Mouse (Mus musculus) midbrain, postnatal 0 days (tissue): ENCODE results near the gene Slc32a1. TPM values are rescaled to one million over a fixed set of nuclear protein-coding genes. Genes with fewer than 3 reads are reported as not detected.
A peak's percentile ranks its signal among the peaks of the same experiment; 100 is the strongest.

ENCODE experiments used
- ATAC-seq: fragments of 200-750 bp; cut with Nextera tagmentation; 2 replicates; pipeline ENCODE4 v1.8.0; 2017; ENCODE audit warnings: moderate number of reproducible peaks, mild to moderate bottlenecking, moderate TSS enrichment, moderate library complexity; ENCODE audit not compliant: low FRiP score
- DNase-seq: peaks from one replicate; pipeline ENCODE4 v3.0.0-alpha.2; 2015; ENCODE audit warnings: low spot score
- H3K27ac ChIP-seq: fragments of 300-500 bp; sonication (generic); 2 replicates; pipeline ENCODE4 v1.5.1; 2014; ENCODE audit warnings: low read depth, mild to moderate bottlenecking, low read length, mixed read lengths
- H3K27me3 ChIP-seq: fragments of 300-500 bp; sonication (generic); 2 replicates; pipeline ENCODE4 v1.6.1; 2014; ENCODE audit warnings: low read length, control low read depth, mixed read lengths; ENCODE audit not compliant: insufficient read depth
- H3K36me3 ChIP-seq: fragments of 300-500 bp; sonication (generic); 2 replicates; pipeline ENCODE4 v1.6.1; 2014; ENCODE audit warnings: low read length, control low read depth, mixed read lengths; ENCODE audit not compliant: insufficient read depth
- H3K4me1 ChIP-seq: fragments of 300-500 bp; sonication (generic); 2 replicates; pipeline ENCODE4 v1.6.1; 2014; ENCODE audit warnings: mild to moderate bottlenecking, control low read depth, antibody characterized with exemption, low read length, mixed read lengths; ENCODE audit not compliant: insufficient read depth
- H3K4me2 ChIP-seq: fragments of 300-500 bp; sonication (generic); 2 replicates; pipeline ENCODE4 v1.6.1; 2014; ENCODE audit warnings: low read depth, mild to moderate bottlenecking, low read length, mixed read lengths; ENCODE audit not compliant: poor library complexity, severe bottlenecking
- H3K4me3 ChIP-seq: fragments of 300-500 bp; sonication (generic); 2 replicates; pipeline ENCODE4 v1.5.1; 2014; ENCODE audit warnings: low read depth, mild to moderate bottlenecking, low read length, moderate library complexity
- H3K9ac ChIP-seq: fragments of 300-500 bp; sonication (generic); replicated peaks from 2 replicates; pipeline ENCODE4 v1.6.1; 2014; ENCODE audit warnings: mild to moderate bottlenecking, low read length, moderate library complexity, mixed read lengths; ENCODE audit not compliant: poor library complexity, severe bottlenecking
- H3K9me3 ChIP-seq: fragments of 300-500 bp; sonication (generic); 2 replicates; pipeline ENCODE4 v1.6.1; 2016; ENCODE audit warnings: low read length, control low read depth
- CTCF ChIP-seq: IDR thresholded peaks from 2 replicates; pipeline ENCODE4 v1.5.1; 2016; ENCODE audit warnings: antibody characterized with exemption, mild to moderate bottlenecking
- WGBS: fragments of 180-500 bp; shearing (Covaris S2); extraction: QIAGEN DNeasy Blood & Tissue Kit; methylation state at CpG from one replicate; pipeline ENCODE4 v1.1.7; 2014; 5-methylcytosine and 5-hydroxymethylcytosine counted together
- polyA plus RNA-seq: library from polyadenylated mRNA; unstranded; fragments of >200 nt; fragmentation: Nextera tagmentation; extraction: Ambion mirVana; gene quantifications from 2 replicates; pipeline ENCODE4 v1.2.1, GENCODE M21; 2015
- total RNA-seq: library from RNA; depleted of rRNA; stranded (reverse); fragments of >200 nt; gene quantifications from 2 replicates; pipeline ENCODE4 v1.2.3, GENCODE M21; 2014

Gene Slc32a1
- total and polyA plus RNA-seq, 2 experiments from 2014 or later = 14.3 to 63.6 TPM

DNA sequence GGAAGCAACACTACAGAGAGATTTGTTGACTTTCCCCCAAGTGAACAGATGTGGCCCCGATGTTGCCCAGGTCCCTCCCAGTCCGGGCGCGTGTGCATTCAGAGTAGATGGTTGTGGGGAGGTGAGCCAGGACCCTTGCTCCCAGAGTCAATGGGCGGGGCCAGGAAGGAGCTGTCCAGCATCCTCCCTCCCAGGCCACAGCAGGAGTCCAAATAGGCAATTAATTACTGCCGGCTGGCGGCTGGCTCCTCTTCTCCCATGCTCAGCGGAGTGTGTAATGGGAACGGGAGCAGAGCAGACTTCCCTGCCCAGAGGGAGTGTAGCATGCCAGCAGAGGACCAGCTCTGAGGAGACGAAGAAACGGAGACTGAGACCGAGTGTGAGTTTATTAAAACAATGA, 15.5 kb upstream of the Slc32a1 start:
- DNase-seq (peak; percentile 89), ATAC-seq (peak; percentile 68; the same call in 1 of the 2 replicates)
- Histone ChIP-seq H3K9ac (0 out of 2 replicates have a peak overlapping the region, but pooled peaks have one; percentile 13), H3K4me1 (peaks cover under 1% of the 10 kb centered on the region; the same call in 1 of the 2 replicates), H3K27ac (no peak overlapping the region), H3K4me3 (0 out of 2 replicates have a peak overlapping the region, but pooled peaks have one; percentile 12), H3K27me3 (no peaks in the 10 kb centered on the region), H3K4me2 (peak overlapping the region; percentile 43), H3K36me3 (no peaks in the 10 kb centered on the region), H3K9me3 (no peaks in the 10 kb centered on the region)
- TF ChIP-seq CTCF = no peak
- WGBS = 2% methylated on average over 12 of the region's 12 CpGs

DNA sequence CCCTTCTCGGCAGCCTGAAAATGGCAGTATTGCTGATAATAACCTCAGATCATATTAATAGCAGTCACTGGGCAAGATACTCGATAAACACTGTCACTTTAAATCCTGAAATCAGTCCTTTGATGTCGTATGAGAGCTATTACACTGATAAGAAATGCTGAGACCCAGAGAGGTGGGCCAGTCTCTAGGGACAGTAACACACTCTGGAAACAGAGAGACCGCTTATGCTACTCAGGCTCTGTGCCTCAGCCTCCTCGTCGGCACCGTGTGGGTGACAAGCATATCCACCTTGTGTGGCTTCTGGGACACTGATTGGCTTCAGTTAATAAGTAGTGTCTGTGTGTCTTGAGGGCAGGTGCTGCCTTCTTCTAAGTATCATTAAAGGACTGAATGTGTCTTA, 15.0 kb upstream of the Slc32a1 start:
- 0 out of 2 replicates have a peak overlapping the region, but pooled peaks have one; percentile 12 for H3K4me3 ChIP-seq
- DNase-seq (peak; percentile 15), ATAC-seq (no peak)
- H3K4me2 ChIP-seq = peak overlapping the region; percentile 43
- TF ChIP-seq CTCF = no peak
- H3K9ac ChIP-seq = 0 out of 2 replicates have a peak overlapping the region, but pooled peaks have one; percentile 13
- 10% methylated on average over 7 of the region's 7 CpGs for WGBS
- H3K27ac ChIP-seq = no peak overlapping the region
- H3K9me3 ChIP-seq = no peaks in the 10 kb centered on the region
- H3K36me3 ChIP-seq = no peaks in the 10 kb centered on the region
- no peaks in the 10 kb centered on the region for H3K4me1 ChIP-seq
- no peaks in the 10 kb centered on the region for H3K27me3 ChIP-seq

DNA sequence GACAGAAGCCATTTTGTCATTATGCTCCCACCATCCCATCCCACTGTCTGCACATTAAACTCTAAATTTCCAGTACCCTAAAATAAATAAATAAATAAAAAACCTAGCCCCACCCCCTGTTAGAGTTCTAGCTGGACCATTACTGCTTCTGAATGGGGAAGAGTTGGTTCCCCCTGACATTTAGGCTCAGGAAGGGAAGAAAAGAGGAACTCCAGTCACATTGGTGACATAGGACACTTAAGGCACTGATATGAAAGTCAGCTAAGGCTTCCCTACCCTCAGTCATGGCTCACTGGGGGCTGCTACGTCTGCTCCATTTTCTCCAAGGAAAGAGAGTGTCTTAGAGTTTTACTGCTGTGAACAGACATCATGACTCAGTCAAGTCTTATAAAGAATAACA, 13.8 kb upstream of the Slc32a1 start:
- Histone ChIP-seq H3K9ac (no peak overlapping the region), H3K36me3 (no peaks in the 10 kb centered on the region), H3K4me1 (no peaks in the 10 kb centered on the region), H3K4me2 (no peak overlapping the region), H3K4me3 (no peak overlapping the region), H3K27ac (no peak overlapping the region), H3K9me3 (no peaks in the 10 kb centered on the region), H3K27me3 (no peaks in the 10 kb centered on the region)
- no peak for ATAC-seq
- TF ChIP-seq CTCF = no peak
- no peak for DNase-seq
- 61% methylated on average over 1 of the region's 1 CpGs for WGBS

DNA sequence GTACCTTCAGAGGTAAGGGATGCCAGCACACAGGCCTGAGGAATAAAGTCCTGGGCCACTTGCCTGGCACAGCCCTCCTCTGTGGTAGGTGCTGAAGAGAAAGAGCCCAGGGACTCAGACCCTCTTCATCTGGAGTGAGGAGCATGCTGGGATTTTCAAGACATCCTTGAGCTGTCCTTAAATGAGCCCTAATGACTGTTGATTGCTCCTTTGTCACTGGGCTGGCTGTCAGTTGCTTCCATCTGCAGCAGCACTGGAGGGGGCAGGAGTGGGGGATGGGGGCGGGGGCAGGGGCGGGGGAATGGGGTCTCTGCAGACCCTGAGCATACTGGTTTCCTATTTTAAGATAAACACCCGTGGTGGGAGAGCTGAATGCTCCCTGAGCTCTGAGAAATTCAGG, 10.1 kb upstream of the Slc32a1 start:
- Histone ChIP-seq H3K4me2 (no peak overlapping the region), H3K27ac (no peak overlapping the region), H3K36me3 (no peaks in the 10 kb centered on the region), H3K27me3 (no peaks in the 10 kb centered on the region), H3K9ac (no peak overlapping the region), H3K4me3 (no peak overlapping the region), H3K4me1 (no peaks in the 10 kb centered on the region), H3K9me3 (no peaks in the 10 kb centered on the region)
- DNase-seq (no peak), ATAC-seq (no peak)
- TF ChIP-seq CTCF = no peak
- 17% methylated on average over 3 of the region's 3 CpGs for WGBS

DNA sequence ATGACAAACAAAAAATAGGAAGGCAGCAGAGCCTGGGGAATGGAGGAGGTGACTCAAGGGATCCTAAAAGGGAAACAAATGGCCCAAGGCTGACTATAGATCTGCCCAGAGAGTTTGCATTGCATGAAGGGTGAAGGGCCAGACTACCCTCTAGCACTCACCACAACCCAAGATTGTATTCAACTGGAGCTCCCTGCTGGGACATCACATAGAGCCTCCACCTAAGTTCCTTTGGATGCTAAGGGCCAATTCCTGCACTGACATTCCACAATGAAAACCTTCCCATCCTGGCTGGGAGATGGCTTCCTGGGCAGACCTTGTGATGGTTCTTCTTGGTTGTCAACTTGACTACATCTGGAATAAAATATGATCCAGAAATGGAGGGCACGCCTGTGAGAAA, 9.2 kb upstream of the Slc32a1 start:
- WGBS = 86% methylated on average over 1 of the region's 1 CpGs
- no peak for TF ChIP-seq CTCF
- H3K36me3 ChIP-seq = no peaks in the 10 kb centered on the region
- H3K27me3 ChIP-seq = no peaks in the 10 kb centered on the region
- DNase-seq = no peak
- H3K27ac ChIP-seq = no peak overlapping the region
- no peak overlapping the region for H3K4me2 ChIP-seq
- no peak overlapping the region for H3K9ac ChIP-seq
- H3K9me3 ChIP-seq = no peaks in the 10 kb centered on the region
- H3K4me1 ChIP-seq = no peaks in the 10 kb centered on the region
- ATAC-seq = no peak
- H3K4me3 ChIP-seq = no peak overlapping the region

DNA sequence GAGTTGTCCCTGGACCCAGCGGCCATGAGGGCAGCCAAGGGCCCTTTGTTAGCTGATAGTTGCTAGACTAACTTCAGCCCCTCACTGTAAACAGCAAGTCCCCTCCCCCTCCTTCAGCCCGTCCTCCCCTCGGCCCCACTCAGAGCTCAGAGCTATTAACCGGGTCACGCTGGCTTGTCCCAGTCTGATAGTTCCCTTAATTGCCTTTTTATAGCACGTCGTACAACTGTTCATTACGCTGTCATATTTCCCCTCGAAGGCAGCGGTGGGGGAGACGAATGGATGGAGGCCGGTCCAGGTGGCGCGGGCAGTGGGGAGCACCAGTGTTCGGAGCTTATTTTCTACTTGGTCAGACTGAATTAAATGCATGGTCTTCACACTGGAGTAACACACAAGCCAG, 7.9 kb upstream of the Slc32a1 start:
- H3K36me3 ChIP-seq = no peaks in the 10 kb centered on the region
- peak overlapping the region; percentile 21; the same call in 1 of the 2 replicates for H3K27ac ChIP-seq
- H3K4me1 ChIP-seq = no peaks in the 10 kb centered on the region
- DNase-seq = peak; percentile 45
- no peak for TF ChIP-seq CTCF
- no peak overlapping the region for H3K4me3 ChIP-seq
- 23% methylated on average over 15 of the region's 15 CpGs for WGBS
- H3K9ac ChIP-seq = no peak overlapping the region
- H3K27me3 ChIP-seq = no peaks in the 10 kb centered on the region
- peak overlapping the region; percentile 28; the same call in 1 of the 2 replicates for H3K4me2 ChIP-seq
- ATAC-seq = no peak
- H3K9me3 ChIP-seq = no peaks in the 10 kb centered on the region
